Mouse (Mus musculus) CH12F3 (cell line): ENCODE results near the gene Rora.

Source experiments
- in situ Hi-C: fragments of 300-500 bp; cut with MboI; formaldehyde crosslinking; loops from 2 replicates; pipeline ENCODE4 v1.14.3; 2020; ENCODE audit warnings: low sequenced_read_pairs

The Rora gene

DNA sequence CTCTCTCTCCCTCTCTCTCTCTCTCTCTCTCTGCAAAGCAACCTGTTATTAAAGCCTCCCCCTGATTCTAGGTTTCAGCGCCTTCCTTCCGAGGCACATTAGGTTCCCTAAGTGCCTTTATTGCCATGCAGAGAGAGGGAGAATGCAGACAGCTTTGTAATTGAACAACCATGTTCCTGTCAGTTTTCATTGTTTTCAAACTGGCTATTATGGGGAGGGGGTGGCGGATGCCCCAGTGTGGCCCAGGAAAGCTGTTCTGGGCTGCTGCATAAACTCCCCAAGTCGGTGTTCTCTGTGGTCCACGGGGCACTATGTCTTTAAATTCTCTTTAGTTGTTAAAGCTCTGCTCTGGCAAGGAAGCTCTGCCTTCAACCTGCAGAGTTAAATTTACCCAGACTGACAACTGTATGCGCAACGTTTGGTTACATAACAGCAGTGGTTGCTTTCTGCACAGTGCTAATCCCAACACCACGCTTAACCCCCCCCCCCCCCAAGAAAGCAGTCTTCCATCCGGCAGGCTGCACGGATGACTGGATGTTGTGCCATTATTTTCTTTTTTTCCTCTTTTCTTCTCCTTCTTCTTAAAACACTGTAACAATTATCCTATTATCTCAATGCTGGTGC lies 33.8 kb downstream of the Rora start:
- in situ Hi-C loops, result no loop called here

DNA sequence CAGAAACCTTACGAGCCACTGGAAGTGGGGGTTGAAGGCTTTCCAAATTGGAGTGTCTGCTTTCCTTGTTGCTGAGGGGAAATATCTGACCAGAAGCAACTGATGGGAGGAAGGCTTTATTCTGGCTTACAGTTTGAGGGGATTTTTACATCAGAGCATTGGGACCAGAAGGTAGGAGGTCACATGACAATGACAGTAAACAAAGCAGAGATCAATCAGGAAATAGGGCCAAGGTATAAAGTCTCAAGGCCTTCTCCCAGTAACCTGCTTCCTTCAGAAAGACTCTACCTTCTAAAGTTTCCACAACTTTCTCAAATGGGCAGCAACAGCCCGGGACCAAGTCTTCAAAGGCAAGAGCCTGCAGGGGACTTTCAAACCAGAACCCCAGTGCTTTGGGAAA lies 34.6 kb downstream of the Rora start:
- in situ Hi-C loops, result no loop called here

DNA sequence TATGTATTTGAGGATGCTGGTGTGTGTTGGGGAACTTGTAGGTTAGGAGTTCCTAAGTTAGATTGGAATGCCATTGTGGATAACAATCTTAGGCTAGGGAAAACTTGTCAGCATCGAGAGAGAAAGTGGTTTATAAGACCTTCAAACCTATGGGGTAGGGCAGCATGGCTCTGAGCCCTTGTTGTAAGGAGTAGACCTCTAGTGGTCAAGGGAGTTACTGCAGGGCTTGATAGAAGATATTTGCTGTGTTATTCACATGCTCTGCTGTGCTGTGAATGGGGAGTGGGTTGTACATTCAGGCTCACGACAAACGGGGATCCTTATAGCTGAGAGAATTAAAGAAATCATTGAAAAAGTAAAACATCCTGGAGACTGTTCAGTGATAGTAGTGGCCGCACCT lies 35.8 kb downstream of the Rora start:
- in situ Hi-C loops, result no loop called here

DNA sequence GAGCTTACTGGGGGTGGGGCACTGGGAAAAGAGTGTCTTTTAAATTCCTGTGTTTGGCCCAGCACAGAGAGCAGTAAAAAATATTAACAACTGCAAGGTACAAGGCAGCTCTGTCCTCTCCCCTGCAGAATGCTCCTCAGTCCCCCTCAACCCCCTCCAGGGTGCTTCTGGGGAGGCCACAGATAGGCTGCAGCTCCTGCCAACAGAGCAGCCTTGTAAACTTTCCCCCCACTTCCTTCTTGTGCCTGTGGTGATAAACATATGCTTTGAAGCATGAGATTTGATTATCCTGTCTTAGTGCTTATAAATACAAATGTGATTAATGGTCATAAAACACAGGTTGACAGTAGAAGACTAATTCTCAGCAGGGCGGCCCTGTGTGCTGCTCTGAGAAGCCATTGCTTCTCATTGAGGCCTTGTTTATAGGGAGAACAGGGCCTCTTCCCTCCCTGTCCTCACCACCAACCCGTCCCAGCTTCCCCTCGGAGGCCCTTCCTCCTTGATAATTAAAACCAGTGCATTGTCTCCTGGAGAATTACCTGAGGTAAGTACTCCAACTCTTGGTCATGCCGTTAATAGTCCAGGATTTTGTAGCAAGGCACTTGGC lies 41.4 kb downstream of the Rora start:
- in situ Hi-C loops, result no loop called here

DNA sequence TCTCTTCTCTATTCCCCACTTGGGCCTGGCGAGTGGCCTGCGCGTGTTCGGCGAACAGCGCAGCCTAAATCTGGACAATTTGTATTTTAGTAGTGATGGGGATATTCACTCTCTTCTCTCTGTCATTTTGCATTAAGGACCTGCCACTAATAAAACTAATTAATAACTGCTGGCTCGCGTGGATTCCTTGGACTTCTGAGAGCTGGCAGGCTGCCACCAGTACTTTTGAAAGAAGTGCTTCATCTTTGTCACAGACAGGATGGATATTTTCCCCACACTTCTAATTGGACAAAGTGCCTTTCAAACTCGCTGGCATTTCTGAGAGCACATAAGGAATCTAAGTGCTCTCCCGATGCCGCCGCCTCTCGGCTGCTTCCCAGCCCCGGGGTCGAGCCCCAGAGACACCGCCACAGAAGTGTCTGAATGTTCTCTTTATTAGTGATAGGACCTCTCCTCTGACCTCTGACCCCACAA lies 41.9 kb downstream of the Rora start:
- in situ Hi-C loops, result no loop called here

DNA sequence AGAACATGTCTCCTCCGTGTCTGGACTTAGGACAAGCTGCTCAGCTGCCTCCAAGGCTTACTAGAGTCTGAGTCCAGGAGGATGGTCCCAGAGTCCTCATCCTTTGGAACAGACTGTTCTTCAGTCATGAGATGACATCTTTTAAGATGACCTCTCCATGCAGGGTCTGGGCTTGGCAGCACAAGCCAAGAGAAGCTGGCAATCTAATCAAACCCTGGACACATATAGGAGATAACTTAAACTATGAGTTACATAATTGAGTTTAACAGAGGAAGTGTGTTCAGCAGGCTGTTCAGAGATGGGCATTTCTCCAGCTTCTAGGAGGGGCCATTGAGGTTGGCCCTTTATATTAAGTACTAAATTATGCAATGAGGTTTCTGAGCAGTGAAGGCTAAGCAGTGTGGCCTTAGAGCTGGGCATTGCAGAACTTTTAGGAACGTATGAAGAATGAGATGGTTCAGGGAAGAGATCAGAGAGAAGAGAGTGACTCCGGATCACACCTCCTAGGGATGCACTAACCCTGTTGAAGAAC lies 42.9 kb downstream of the Rora start:
- in situ Hi-C loops, result no loop called here

DNA sequence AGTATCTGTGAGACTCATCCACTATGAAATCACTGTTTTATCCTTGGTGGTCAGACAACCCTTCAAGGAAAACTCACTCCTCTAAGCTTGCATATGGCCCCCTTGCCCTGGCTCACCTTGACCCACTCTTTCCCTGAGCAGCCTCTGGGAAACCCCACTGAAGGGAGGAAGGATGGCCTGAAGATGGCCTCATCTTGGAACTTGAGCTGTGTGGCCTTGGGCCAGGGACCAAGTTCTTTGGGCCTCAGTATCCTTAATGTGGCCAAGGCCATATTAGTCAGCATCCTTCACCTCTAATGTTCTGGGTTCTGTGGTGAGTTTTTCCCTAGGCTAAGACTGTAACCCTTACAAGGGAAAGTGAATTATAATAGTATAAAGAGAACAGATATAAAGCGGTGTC lies 45.8 kb downstream of the Rora start:
- in situ Hi-C loops, result no loop called here

DNA sequence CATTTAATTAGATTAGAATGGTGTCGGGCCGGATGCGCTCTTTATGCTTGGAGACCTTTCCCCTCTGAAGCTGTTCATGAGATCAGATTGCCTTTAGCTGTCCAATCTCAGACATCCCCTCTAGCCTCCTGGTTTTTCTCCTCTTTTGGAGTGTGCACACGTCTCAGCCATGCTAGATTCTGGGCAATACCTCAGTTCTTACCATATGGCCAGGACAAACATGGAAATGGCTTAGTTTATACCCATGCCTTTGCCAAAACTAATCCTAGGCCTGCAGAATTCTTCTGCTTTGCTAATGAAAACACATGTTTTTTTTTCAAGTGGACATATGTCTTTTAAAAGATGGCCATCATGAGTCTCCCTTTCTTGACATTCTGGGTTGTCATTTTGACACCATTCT lies 46.3 kb downstream of the Rora start:
- in situ Hi-C loops, result no loop called here

DNA sequence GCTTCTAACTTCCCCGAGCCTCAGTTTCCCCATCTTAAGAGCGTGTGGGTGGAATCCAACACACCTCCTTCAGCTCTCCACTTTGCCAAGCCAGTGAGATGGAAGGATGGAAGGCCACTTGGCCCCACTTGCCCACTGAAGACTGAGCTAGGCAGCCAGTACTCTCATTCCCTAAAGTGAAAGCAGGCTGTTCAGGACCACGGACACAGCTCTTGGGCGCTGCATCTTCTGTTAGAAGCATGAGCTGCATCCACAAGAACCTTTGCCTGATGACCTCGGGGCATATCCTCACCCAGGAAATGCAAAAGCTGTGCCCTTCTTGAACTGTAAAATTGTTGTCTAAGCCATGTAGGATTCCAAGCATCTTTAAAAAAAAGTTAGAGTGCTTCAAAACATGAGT lies 54.0 kb downstream of the Rora start:
- in situ Hi-C loops, result no loop called here

DNA sequence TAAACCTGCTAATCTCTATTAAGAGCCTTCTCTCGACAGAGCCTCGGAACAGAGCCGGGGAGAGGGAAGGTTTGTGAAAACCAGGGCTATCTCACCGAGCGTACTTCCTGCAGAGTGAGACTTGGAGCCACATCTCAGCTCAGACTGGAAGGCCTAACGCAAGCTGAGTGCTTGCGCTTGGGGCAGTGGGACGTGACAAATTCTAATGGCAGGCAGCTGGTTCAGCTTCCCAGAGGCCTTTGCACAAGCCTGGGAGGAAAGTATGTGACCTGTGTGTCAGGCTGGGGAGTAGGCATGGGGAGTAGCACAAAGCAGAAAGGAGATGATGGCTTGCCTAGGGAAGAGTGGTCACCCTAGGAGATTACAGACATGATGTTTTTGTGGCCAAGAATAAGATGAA lies 55.6 kb downstream of the Rora start:
- in situ Hi-C loops, result no loop called here

DNA sequence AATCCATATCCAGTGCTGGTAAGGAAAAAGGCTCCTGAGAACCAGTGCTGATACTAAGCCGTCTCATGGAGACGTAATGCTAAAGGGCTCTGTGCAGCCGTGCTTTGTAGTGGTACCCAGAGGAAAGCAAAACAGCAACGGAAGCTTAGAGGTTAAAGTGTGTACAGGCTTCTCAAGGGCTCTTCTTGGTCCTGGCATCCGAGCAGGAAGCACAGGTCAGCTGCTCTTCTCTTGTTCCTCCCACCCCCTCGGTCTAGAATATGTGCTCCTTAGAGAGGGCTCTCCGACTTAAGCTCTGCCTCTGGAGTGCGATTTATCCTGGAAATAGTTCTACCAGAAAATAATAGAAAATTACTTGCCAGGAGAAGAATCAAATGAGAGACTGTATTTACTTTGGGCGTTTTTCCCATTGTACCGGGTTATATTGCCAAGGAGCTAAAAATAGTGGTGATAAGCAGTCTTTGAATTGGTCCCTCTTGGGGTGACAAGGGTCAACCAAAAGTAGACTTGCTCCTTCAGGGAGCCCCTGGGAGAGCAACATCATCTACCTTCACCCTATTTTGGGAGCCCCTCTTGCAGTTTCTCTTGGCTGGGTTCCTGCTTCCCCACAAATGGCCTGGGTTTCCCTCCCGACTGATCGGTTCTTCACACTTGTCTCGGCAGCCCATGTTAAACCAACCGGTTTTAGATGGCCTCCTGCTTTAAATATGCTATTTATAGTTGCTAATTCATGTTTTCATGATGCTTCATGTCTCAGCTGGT lies 57.5 kb downstream of the Rora start:
- in situ Hi-C loops, result no loop called here

DNA sequence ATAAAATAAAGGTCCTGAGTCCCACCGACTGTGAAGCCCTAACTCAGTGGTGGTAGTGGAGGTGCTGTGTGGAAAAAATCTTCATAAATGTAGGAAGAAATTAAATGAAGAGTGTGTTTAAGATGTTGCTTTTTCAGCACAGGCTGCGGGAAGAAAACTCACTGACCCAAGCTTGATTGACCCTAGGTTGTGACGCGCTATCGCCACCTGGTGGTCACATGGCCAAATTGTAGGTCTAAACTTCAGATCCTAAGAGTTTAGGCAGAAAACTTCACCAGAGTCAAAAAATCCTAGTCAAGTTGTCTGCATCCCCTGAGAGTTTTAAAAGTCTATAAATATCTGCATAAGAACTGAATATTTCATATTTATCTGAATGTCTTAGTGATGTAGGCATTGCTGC lies 63.4 kb downstream of the Rora start:
- in situ Hi-C loops, result no loop called here

DNA sequence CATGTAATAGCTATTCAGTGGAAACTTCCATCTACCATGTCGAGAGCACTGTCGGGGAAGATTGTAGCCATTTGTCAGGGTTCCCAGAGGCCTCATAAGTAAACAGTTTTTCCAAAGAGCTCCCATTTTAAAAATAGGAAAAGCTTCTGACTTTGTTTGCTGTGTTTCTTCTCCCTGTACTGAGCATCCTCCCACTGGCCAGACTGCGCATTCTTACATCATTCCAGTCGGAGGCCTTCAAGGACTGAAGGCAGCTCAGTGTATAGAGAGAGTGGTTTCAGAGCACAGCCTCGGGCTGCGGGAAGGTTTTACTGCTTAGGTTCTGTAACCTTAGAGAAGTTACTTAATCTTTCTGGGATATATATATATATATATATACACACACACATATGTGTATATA lies 64.8 kb downstream of the Rora start:
- in situ Hi-C loops, result no loop called here

DNA sequence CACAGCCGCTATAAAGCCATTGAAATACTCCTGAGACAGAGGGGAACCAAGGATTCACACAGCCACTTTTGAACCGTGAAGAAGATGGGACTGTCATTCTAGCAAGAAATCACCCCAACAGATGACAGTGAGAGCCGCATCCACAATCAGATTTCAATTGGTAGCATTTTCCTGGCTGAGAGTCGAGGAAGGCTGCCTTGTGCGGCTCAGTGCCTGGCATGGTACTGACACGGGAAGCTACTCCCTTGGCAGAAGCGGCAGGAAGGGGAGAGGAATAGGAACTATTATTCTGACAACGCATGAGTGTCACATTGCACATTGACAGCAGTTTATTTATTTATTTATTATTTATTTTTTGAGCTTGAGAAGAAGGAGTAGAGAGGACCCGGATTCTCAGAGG lies 65.7 kb downstream of the Rora start:
- in situ Hi-C loops, result no loop called here

DNA sequence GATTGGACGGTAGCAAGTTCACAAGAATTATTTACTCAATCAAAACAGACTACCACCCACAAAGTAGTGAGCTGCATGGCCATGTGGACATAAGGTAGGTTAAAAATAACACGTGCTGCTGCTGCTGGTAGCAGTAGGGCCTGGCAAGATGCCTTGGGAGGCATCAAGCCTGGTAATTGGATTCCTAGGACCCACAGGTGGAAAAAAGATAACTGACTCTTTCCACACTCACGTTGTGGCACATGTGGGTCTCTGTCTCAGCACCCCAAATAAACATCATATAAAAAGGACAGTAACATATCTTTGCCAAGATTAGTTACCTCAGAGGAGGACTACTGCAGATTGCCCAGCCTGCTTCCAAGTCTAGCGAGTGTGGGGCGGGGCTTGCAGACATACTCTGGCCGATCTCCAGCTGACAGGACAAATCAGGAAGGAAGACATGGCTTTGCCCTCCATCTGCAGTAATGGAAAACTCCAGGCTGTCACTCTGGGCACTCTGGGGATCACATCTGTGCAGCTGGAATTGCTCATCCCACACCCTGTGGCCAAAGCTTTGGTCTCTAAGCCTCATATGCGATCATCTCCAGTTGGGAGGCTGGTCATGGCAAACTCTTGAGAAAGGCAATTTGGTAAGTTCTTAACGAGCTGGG lies 71.2 kb downstream of the Rora start:
- in situ Hi-C loops, result no loop called here

DNA sequence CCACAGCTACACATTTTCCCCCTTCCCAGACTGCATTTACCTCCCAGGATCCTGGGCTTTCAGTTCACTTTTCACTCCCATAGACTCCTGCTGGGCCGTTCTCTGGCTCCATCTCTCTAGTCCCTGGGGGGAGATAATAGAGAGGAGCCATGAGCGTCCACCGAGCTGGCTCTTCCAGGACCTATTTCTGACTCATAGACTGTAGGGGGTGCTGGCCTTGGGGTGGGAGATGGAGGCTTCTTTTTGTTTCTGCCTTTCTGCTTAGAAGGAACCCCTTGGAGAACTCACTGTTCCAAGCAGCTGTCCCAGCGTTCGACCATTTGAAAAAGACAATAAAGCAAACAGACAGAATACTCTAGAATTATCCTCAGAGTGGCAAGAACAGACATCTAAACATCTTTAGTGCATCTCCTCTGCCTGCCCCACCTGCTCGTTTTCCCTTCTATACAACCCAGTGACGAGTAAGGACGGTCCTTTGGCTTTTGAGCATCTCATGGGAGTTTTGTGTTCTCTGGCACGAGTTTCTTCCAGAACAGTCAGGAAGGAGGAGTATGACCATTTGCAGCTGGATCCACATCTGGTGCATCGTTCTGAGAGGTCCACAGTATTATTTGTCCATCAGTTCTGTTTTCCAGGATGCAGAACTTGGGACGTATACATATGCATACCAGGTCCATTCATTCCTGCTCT lies 73.7 kb downstream of the Rora start:
- in situ Hi-C loops, result no loop called here

DNA sequence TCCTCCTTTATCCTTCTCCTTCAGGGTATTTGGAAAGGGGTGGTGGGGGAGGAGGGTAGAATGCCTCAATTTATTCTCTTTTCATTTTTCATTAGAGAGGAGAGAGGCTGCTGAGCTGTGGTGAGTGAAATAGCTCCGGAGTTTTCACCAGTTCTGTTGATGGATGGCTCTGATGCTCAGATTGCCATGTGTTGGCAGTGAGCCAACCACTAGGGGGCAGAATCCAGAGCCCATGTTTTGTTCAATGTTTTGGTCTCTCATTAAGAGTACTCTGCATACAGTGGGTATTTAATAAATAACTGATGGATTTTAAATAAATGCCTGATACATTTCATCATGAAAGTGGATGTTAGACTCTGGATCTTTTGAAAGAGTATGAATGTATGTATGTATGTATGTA lies 77.9 kb downstream of the Rora start:
- in situ Hi-C loops, result no loop called here

DNA sequence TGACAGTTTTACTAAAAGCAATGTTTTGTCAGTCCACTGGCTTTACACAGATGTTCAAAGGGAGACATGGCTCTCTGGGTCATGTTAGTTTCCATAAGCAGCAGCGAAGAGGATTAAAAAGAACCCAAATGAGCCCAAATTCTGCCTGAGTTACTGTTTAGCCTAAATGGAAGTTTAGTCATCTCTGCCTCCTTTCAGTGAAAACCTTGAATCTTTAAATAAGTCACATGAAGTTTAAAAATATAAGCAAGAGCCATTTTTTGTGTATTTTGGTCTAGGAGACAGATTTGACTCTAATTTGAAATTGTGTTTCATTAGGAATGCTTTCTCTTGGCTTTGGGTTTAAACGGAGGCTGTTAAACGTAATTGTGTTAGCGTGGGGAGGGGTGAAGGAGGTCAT lies 79.3 kb downstream of the Rora start:
- in situ Hi-C loops, result no loop called here

DNA sequence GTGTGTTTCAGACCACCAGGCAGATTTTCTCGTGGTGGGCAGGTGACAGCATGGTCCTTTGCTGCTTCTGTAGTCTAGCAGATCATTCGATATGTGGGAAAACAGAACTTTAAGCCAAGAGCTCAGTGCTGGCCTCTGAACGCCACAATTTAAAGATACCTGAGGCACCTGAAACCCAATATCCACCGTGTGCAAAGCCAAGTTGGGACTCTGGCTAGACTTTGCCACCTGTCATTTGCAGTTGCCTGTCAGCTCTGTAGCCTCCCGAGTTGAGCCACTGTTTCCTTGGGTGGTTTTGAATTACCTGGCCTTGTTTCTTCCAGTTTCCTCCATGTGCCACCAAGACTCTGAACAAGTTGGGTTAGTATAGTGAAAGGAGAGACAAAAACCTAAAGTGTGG lies 82.3 kb downstream of the Rora start:
- in situ Hi-C loops, result no loop called here

DNA sequence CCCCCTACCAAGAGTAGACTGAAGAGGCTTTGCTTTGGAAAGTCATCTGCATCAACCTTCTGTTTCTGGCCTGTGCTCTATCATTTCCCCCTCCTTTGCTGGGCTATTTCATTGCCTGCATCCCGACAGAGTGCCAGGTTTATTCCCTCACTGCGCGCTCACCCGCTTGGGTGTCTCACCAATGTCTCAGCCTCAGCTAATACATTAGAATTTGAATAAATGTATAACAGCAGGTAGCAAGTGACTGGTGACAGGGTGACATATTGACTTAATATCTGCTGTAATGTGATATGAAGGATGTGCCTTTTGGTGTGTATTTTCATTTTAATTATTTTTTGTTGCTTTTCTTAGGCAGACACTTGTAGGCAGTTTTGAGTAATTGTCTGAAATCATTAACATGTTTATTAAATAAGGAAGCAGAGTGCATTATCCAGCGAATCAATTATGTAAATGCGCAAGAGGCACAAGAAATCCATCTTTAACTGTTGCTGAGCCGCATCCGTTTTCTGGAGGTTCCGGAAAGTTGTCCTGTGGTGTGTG lies 83.7 kb downstream of the Rora start:
- in situ Hi-C loops, result no loop called here
